Mouse (Mus musculus) lung, adult 2 months (tissue): ENCODE data around the gene Fli1.

ENCODE experiments used
- CTCF ChIP-seq: fragments of 200-500 bp; IDR thresholded peaks from 2 replicates; pipeline ENCODE4 v1.5.1; 2011; ENCODE audit warnings: mild to moderate bottlenecking, low read length, control low read depth; ENCODE audit not compliant: insufficient read depth
- POLR2A ChIP-seq: fragments of 200-500 bp; IDR thresholded peaks from 2 replicates; pipeline ENCODE4 v1.6.1; 2011; ENCODE audit warnings: low read depth, mild to moderate bottlenecking, control low read depth, low read length, borderline replicate concordance; ENCODE audit errors: extremely low read depth

DNA sequence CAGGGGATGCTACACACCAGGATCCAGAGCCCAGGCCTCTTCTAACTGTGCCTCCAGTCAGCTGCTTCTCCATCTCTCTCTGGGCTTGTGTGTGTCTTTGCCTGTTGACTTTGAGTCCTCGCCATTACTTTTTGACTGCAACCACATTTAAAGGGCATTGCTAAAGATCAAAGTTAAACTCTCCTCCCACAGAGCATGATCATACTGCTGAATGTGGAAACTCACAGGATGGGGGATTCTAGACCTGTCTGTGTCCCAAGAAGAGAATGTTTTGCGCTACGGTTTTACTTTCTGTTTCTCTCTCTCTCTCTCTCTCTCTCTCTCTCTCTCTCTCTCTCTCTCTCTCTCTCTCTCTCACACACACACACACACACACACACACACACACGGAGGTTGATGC, 55.3 kb downstream of the Fli1 start:
- TF ChIP-seq CTCF (no peak), POLR2A (no peak)
